Mouse (Mus musculus) liver, embryonic 14.5 days (tissue): ENCODE measurements at regions not wholly inside any gene's neighbourhood (a gene's known extent, or its start where the extent isn't known, plus 50 kb on each side); places are given as distances from the start of the nearest gene placed in this dataset.

Experiments used
- CTCF ChIP-seq: IDR thresholded peaks from 2 replicates; pipeline ENCODE4 v1.5.1; 2016; ENCODE audit warnings: antibody characterized with exemption, low read depth, control low read depth
- EP300 ChIP-seq: IDR thresholded peaks from 2 replicates; pipeline ENCODE4 v1.6.1; 2016; ENCODE audit warnings: antibody characterized with exemption, low read depth

- TF ChIP-seq CTCF, result no peak
- TF ChIP-seq EP300, result no peak
Observed at GRCm38 (mm10) chr12:69460552-69461079, 88.4 kb upstream of the Gm9887 start.
